Mouse (Mus musculus) midbrain, embryonic 12.5 days (tissue): Measurements from ENCODE around the gene Nt5dc3. TPM values are rescaled to one million over a fixed set of nuclear protein-coding genes. Genes with fewer than 3 reads are reported as not detected.

ENCODE experiments used
- ATAC-seq: fragments of 200-750 bp; cut with Nextera tagmentation; 2 replicates; pipeline ENCODE4 v1.8.0; 2017; ENCODE audit warnings: low read depth, moderate TSS enrichment, moderate library complexity; ENCODE audit not compliant: low FRiP score
- H3K27ac ChIP-seq: fragments of 300-500 bp; sonication (generic); replicated peaks from 2 replicates; pipeline ENCODE4 v1.5.1; 2016; ENCODE audit warnings: mild to moderate bottlenecking
- H3K27me3 ChIP-seq: fragments of 300-500 bp; sonication (generic); 2 replicates; pipeline ENCODE4 v1.6.1; 2016; ENCODE audit warnings: mild to moderate bottlenecking
- H3K36me3 ChIP-seq: fragments of 300-500 bp; sonication (generic); 2 replicates; pipeline ENCODE4 v1.6.1; 2016
- H3K4me1 ChIP-seq: fragments of 300-500 bp; sonication (generic); 2 replicates; pipeline ENCODE4 v1.6.1; 2016
- H3K4me2 ChIP-seq: fragments of 300-500 bp; sonication (generic); replicated peaks from 2 replicates; pipeline ENCODE4 v1.6.1; 2016; ENCODE audit warnings: mild to moderate bottlenecking, moderate library complexity
- H3K4me3 ChIP-seq: fragments of 300-500 bp; sonication (generic); 2 replicates; pipeline ENCODE4 v1.5.1; 2016; ENCODE audit warnings: mild to moderate bottlenecking
- H3K9ac ChIP-seq: fragments of 300-500 bp; sonication (generic); replicated peaks from 2 replicates; pipeline ENCODE4 v1.6.1; 2016; ENCODE audit warnings: mild to moderate bottlenecking, moderate library complexity
- H3K9me3 ChIP-seq: fragments of 300-500 bp; sonication (generic); 2 replicates; pipeline ENCODE4 v1.6.1; 2016; ENCODE audit warnings: mild to moderate bottlenecking
- WGBS: fragments of 180-500 bp; shearing (Covaris S2); methylation state at CpG from one replicate; pipeline ENCODE4 v1.1.7; 2016; 5-methylcytosine and 5-hydroxymethylcytosine counted together
- polyA plus RNA-seq: library from polyadenylated mRNA; unstranded; fragments of >200 nt; fragmentation: Nextera tagmentation; extraction: Ambion mirVana; gene quantifications from 2 replicates; pipeline ENCODE4 v1.2.1, GENCODE M21; 2016

Gene Nt5dc3
- polyA plus RNA-seq, result 2.1 and 2.5 TPM in 2 replicates

DNA sequence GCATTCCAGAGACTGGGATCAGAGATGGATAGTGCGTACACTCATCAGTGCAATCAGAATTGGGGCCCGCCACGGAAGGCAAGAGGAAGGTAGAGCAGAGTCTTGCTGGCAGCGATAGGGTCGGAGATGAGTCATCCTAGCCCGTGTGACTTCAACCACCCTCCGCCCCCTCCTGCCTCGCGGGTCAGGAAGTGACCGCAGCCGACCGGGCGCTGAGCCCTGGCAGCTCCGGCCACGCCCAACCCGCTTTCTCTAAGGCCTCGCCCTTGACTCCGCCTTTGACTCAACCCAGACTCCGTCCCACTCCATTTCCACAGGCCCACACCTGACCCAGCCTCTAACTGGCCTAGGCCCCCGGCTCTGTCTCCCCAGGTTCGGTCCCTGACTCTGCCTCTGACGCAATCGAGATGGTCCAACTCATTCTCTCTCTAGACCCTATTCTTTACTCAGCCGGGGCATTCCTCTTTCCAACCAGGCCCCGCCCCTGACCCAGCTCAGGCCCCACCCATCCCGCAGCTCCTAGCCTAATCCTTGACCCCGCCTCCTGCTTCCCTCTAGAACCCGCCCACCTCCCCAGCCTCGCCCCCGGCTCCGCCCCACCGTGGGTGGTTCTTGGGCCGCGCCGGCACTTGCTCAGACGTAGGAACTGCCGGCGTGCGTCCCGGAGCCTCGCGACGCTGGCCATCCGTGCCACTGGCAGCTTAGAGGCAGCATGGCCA lies at the start of gene Nt5dc3:
Gene Nt5dc3, plus strand, starts transcription at position 608 of the 719 bp plus-strand sequence.
- H3K4me2 ChIP-seq, result peak within 1 kb of the TSS; percentile 95
- no peak within 1 kb of the TSS for H3K27ac ChIP-seq
- peak within 1 kb of the TSS; percentile 70 for H3K9ac ChIP-seq
- no peaks in the 10 kb centered on the region for H3K9me3 ChIP-seq
- peaks cover 24% of the 10 kb centered on the region for H3K4me1 ChIP-seq
- ATAC-seq, result peak; percentile 96
- WGBS, result under 1% methylated on average over 44 of the region's 44 CpGs
- H3K4me3 ChIP-seq, result peak within 1 kb of the TSS; percentile 61
- no peaks in the 10 kb centered on the region for H3K36me3 ChIP-seq
- peaks cover 29% of the 10 kb centered on the region for H3K27me3 ChIP-seq

DNA sequence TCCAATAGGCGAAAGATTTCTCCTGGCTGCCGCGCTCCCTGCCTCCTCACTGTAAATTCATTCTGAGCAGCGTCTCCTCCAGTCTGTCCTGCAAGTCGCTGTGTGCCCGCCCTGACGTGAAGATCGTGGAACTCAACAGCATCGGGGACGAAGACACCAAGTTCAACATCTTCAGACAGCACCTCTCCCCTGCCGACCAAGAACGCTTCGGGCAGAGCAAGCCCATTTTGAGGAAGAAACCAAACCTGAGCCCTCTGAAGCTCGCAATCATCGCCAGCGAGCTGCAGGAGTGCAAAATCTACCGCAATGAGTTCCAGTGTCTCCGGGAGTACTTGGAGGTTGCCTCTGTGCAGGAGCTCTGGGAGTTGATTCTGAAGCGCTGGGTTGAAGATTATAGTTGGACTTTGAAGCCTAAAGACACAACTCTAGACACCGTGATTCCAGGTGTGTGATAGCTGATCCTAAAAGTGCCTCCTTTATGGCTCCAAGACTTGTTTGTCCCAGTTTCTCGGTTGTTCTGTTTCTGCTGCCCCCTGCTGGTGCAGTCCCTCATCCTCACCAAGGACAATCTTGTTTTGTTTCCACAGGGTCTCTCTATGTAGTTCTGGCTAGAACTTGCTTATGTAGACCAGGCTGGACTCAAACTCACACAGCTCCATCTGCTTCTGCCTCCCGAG lies 47.8 kb upstream of the Nt5dc3 start:
- H3K9me3 ChIP-seq, result no peaks in the 10 kb centered on the region
- H3K9ac ChIP-seq, result peak overlapping the region; percentile 46
- H3K4me1 ChIP-seq, result peaks cover 13% of the 10 kb centered on the region
- no peak overlapping the region for H3K27ac ChIP-seq
- peak overlapping the region; percentile 58 for H3K4me2 ChIP-seq
- H3K27me3 ChIP-seq, result no peaks in the 10 kb centered on the region
- peak overlapping the region; percentile 43 for H3K4me3 ChIP-seq
- 17% methylated on average over 22 of the region's 22 CpGs for WGBS
- ATAC-seq, result peak; percentile 39
- no peaks in the 10 kb centered on the region for H3K36me3 ChIP-seq

DNA sequence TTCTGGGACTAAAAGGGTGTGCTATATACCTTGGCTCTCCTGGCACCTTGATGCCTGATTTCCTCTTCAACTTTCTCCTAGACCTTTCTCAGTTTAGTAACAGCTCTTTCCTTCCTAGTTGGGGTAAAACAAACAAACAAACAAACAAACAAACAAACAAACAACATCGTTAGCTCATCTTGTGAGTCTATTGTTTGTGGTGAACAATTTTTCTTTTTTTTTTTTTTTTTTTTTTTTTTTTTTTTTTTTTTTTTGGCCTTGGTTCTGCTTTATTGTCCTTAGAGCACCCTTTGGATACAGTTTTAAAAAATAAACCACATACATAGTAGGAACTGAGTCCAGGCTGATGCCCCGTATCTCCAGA lies 47.3 kb upstream of the Nt5dc3 start:
- ATAC-seq, result no peak
- Histone ChIP-seq H3K4me2 (peak overlapping the region; percentile 58; the same call in 1 of the 2 replicates), H3K27me3 (no peaks in the 10 kb centered on the region), H3K4me1 (peaks cover 13% of the 10 kb centered on the region), H3K36me3 (no peaks in the 10 kb centered on the region), H3K9me3 (no peaks in the 10 kb centered on the region), H3K27ac (no peak overlapping the region), H3K4me3 (no peak overlapping the region), H3K9ac (no peak overlapping the region)
- 72% methylated on average over 2 of the region's 2 CpGs for WGBS

DNA sequence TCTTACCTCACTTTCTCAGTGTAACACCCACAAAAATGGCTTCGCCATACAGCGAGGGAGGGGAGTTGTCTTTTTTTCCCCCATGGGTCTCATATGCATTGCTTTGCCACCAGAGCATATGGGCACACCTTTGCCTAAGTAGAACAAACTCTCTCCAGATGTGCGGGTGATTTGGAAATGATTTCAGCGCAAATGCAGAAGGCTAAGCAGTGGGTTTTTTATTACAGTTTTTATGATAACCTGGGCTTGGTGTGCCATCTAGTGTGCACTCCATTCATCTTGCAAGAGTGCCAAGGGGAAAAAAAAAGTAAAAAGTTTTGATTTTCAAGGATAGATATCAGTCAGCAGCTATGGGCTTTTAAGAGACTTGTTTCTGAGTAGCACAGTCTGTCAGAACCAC lies 43.8 kb upstream of the Nt5dc3 start:
- Histone ChIP-seq H3K27ac (no peak overlapping the region), H3K4me3 (no peak overlapping the region), H3K4me1 (0 out of 2 replicates have a peak, but pooled peaks cover 3% of the 10 kb centered on the region), H3K9ac (no peak overlapping the region), H3K9me3 (no peaks in the 10 kb centered on the region), H3K36me3 (no peaks in the 10 kb centered on the region), H3K27me3 (no peaks in the 10 kb centered on the region), H3K4me2 (no peak overlapping the region)
- 92% methylated on average over 4 of the region's 4 CpGs for WGBS
- ATAC-seq, result no peak

DNA sequence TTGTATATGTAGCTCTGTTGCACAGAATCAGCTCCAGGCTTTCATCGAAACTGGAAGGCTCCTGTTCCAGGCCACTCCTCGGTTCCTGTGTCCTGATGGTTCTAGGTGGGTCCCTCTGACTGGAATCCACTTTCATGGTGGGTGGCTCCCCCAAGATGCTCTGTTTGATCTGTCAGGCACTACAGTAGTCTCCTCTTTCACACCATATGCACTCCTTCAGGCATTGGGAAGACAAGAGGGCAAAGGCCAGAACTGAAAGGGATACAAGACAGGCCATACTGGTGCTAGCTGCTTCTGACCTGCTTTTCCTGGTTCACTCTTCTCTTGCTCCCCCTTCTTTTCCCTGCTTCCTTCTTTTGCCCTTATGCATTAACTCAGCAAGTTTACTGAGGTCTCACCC lies 35.9 kb upstream of the Nt5dc3 start:
- H3K36me3 ChIP-seq, result no peaks in the 10 kb centered on the region
- no peak for ATAC-seq
- no peak overlapping the region for H3K9ac ChIP-seq
- H3K9me3 ChIP-seq, result no peaks in the 10 kb centered on the region
- no peak overlapping the region for H3K4me2 ChIP-seq
- H3K27me3 ChIP-seq, result no peaks in the 10 kb centered on the region
- WGBS, result 91% methylated on average over 2 of the region's 2 CpGs
- H3K4me1 ChIP-seq, result no peaks in the 10 kb centered on the region
- no peak overlapping the region for H3K4me3 ChIP-seq
- no peak overlapping the region for H3K27ac ChIP-seq

DNA sequence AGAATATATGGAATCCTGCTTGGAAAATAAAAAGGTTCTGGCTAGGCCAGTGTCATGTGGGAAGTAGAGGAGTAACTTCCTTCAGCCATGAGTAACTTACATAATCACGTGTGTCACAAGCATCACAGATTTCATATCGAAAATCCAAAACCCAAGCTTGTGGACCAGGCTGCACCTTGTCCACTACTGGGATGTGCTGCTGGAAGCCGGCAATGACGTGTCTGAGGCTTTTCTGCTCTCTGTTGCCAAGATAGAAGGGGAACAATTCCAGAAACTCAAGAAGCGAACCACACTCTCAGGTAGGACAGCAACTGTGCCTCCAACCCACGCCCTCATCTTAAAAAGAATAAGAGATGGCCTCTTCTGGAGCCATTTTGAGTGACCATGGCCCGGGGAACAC lies 34.5 kb upstream of the Nt5dc3 start:
- Histone ChIP-seq H3K4me1 (no peaks in the 10 kb centered on the region), H3K27ac (no peak overlapping the region), H3K9me3 (no peaks in the 10 kb centered on the region), H3K9ac (no peak overlapping the region), H3K27me3 (no peaks in the 10 kb centered on the region), H3K4me2 (no peak overlapping the region), H3K36me3 (no peaks in the 10 kb centered on the region), H3K4me3 (no peak overlapping the region)
- WGBS, result 91% methylated on average over 7 of the region's 7 CpGs
- ATAC-seq, result no peak

DNA sequence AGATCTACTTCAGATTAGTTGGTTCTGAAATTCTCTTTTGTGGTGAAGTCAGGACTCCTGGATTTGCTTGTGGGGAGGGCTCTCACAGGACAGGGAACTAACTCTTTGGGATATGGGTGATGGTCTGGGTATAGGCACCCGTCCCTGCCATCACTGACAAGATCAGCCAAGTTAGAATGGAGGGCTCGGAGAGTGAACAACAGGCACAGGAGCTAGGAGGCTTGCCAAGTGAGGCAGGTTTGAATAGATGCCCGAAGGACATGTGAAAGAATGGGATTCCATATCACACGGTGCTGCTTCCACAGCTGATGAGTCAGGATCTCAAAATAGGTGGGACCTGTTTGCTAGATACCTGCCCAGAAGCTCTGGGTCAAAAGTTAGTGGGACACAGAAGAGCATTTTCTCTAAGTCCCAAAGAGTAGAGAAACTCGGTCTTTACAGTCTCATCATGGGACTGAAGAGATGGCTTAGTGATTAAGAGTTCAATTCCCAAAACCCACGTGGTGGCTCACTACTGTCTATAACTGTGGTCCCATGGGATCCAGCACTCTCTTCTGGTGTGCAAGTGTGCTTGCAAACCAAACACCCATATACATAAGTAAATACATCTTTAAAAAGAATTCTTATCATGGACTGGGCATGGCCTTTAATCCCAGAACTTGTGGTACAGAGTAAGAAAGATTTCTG lies 22.8 kb upstream of the Nt5dc3 start:
- no peaks in the 10 kb centered on the region for H3K4me1 ChIP-seq
- no peaks in the 10 kb centered on the region for H3K9me3 ChIP-seq
- no peak overlapping the region for H3K4me2 ChIP-seq
- whole genome bisulfite sequencing, result 84% methylated on average over 6 of the region's 6 CpGs
- ATAC-seq, result no peak
- H3K27me3 ChIP-seq, result no peaks in the 10 kb centered on the region
- H3K4me3 ChIP-seq, result no peak overlapping the region
- H3K9ac ChIP-seq, result no peak overlapping the region
- H3K27ac ChIP-seq, result no peak overlapping the region
- no peaks in the 10 kb centered on the region for H3K36me3 ChIP-seq

DNA sequence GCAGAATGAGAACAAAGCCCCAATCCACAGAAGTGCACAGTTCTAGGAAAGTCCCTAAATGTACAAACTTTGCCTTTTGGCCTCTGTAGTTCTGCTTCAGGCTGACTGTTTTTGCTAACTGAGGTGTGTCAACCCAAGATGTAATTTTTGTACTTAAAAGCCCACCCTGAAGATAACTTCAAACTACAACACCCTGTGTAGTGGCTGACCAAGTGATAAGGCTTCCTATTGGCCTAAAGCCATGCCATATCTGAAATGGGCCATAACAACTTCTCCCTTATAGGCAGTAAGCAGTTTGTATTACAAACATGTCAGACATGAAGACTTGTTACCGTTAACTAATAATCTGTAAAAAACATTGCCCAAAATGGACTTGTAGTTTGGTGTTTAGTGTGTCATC lies 21.1 kb upstream of the Nt5dc3 start:
- WGBS, result 94% methylated on average over 1 of the region's 1 CpGs
- no peak overlapping the region for H3K4me2 ChIP-seq

DNA sequence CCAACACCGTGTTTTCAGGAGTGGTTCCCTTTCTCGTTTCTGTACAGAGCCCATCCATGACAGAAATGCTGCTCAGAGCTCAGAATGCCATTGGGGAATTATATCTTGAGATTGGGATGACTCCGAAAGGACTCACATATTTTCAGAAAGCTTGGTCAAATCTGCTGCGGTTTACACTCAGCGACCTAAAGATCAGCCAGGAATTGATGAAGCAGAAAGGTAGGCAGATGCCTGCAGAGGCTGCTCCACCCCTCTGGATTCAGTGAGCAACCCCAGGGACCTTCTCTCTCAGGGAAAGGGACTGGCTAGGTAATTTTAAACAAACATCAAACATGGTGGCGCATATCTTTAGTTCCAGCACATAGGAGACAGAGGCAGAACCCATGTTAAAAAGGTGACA lies 20.6 kb upstream of the Nt5dc3 start:
- 90% methylated on average over 6 of the region's 6 CpGs for WGBS
- Histone ChIP-seq H3K9me3 (no peaks in the 10 kb centered on the region), H3K27me3 (no peaks in the 10 kb centered on the region), H3K27ac (no peak overlapping the region), H3K4me1 (no peaks in the 10 kb centered on the region), H3K4me3 (no peak overlapping the region), H3K4me2 (no peak overlapping the region), H3K36me3 (no peaks in the 10 kb centered on the region), H3K9ac (no peak overlapping the region)
- ATAC-seq, result no peak

More for the DNA sequence above, 21.1 kb upstream of the Nt5dc3 start:
- Histone ChIP-seq H3K4me1 (no peaks in the 10 kb centered on the region), H3K9me3 (no peaks in the 10 kb centered on the region), H3K36me3 (no peaks in the 10 kb centered on the region), H3K9ac (no peak overlapping the region), H3K27ac (no peak overlapping the region), H3K27me3 (no peaks in the 10 kb centered on the region), H3K4me3 (no peak overlapping the region)
- ATAC-seq, result no peak

DNA sequence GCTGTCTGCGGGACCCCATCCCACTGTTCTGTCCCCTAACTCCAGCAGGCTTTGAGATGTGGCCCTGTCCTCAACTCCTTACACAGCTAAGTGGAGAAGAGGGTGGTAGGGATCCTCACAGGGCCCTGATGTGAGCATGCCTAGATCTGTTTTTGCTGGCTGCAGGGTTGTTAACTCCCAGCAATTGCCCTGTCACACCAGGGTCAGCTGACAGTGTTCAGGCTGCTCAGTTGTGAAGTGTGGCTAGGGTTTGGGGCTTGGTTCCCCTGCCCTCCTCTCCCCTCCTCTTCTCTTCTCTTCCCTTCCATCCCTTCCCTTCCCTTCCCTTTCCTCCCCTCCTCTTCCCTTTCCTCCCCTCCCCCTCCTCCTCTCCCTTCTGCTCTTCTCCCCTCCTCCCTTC lies 17.6 kb upstream of the Nt5dc3 start:
- ATAC-seq, result no peak
- 71% methylated on average over 1 of the region's 1 CpGs for WGBS
- H3K36me3 ChIP-seq, result no peaks in the 10 kb centered on the region
- H3K27me3 ChIP-seq, result no peaks in the 10 kb centered on the region
- no peaks in the 10 kb centered on the region for H3K9me3 ChIP-seq
- no peak overlapping the region for H3K4me2 ChIP-seq
- H3K4me1 ChIP-seq, result no peaks in the 10 kb centered on the region
- H3K4me3 ChIP-seq, result no peak overlapping the region
- no peak overlapping the region for H3K27ac ChIP-seq
- H3K9ac ChIP-seq, result no peak overlapping the region

DNA sequence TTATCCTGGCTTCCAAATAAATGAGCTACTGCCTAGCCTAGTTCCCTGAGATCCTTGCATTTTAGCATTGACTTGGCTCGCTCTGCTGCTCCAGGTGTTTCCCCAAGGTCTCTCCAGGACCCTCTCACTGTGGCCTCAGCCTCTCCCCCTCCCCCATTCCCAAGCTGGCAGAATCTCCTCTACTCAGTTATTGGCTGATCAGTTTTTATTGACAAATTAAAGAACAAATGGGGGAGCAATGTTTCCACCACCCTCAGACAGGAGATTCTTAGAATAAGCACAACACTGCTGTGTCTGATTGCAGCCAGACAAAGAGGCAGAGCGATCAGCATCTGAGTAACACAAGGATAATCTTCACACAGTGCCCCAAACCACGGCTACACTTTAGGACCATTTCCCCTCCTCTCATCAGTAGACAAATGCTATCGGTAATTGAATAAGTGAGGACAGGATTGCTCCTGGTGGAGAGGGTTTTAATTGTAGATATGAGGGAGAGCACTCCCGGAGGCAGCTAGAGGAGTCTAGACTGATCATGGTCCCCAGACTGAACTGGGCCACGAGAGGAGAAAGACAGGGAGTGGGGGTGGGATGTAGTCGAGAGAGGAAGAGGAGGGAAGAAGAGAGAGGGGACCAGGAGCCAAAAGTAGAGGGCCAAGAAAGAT lies 17.0 kb upstream of the Nt5dc3 start:
- peak; percentile 47; the same call in 1 of the 2 replicates for ATAC-seq
- WGBS, result 48% methylated on average over 7 of the region's 7 CpGs
- H3K4me3 ChIP-seq, result no peak overlapping the region

DNA sequence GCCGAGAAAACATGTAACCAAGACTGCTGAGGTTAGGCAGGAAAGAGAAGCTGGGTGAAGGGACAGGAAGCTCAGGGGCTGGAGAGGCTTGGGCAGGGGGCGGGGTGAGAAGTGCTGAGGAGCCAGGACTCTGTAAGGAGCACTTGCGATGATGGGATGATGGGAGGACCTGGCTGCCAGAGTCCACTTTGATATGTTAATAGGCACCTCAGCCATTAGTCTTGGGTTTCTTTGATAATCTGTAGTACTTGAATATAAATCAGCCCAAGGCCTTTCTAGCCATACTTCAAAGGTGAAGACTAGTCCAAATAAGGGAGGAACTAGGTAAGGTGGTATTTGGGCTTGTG lies 16.4 kb upstream of the Nt5dc3 start:
- Histone ChIP-seq H3K36me3 (no peaks in the 10 kb centered on the region), H3K4me2 (no peak overlapping the region), H3K9me3 (no peaks in the 10 kb centered on the region), H3K27ac (no peak overlapping the region; the same call in 1 of the 2 replicates), H3K4me3 (no peak overlapping the region), H3K9ac (no peak overlapping the region), H3K4me1 (no peaks in the 10 kb centered on the region), H3K27me3 (no peaks in the 10 kb centered on the region)
- 0 out of 2 replicates have a peak, but pooled peaks have one; percentile 19 for ATAC-seq
- whole genome bisulfite sequencing, result 60% methylated on average over 3 of the region's 3 CpGs

More for the DNA sequence above, 17.0 kb upstream of the Nt5dc3 start:
- H3K4me1 ChIP-seq, result no peaks in the 10 kb centered on the region
- no peaks in the 10 kb centered on the region for H3K36me3 ChIP-seq
- H3K4me2 ChIP-seq, result no peak overlapping the region
- H3K9me3 ChIP-seq, result no peaks in the 10 kb centered on the region
- H3K27ac ChIP-seq, result no peak overlapping the region; the same call in 1 of the 2 replicates
- no peaks in the 10 kb centered on the region for H3K27me3 ChIP-seq
- H3K9ac ChIP-seq, result no peak overlapping the region
